Mouse (Mus musculus): ENCODE measurements around the gene Atg10. TPM values are rescaled to one million over a fixed set of nuclear protein-coding genes. Genes with fewer than 3 reads are reported as not detected.
A peak's percentile ranks its signal among the peaks of the same experiment; 100 is the strongest.

Atg10 gene
- polyA plus RNA-seq, 1 experiment from 2014 or later = 16.2 TPM

DNA sequence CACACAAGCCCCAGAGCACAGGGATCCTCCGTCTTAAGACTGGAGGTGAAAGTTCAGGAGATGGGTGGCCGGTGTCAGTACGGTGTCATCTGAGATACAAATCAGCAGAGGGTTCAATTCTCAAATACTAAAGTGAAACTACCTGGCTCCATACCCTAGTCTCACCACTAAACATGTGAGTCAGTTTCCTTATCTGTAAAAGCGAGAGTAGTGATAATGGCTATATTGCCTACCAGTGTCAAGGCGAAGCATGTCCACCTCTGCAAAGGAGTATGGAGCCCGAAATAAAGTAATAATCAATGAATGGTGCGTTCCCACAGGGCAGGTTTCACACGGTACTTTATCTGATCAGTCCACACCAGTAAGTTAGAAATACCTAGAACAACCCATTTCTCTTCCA lies 43.4 kb downstream of the Atg10 start:
- 89% methylated on average over 8 of the region's 8 CpGs for WGBS
- Histone ChIP-seq H3K36me3 (ENCODE audit: control insufficient read depth, insufficient read depth, low read length) (no peaks in the 10 kb centered on the region), H3K4me1 (replicated peaks; ENCODE audit: control insufficient read depth, insufficient read depth) (no peaks in the 10 kb centered on the region), H3K27ac (replicated peaks) (no peak overlapping the region), H3K9me3 (ENCODE audit: control insufficient read depth, low read length) (no peaks in the 10 kb centered on the region), H3K4me2 (replicated peaks; ENCODE audit: low read depth) (no peak overlapping the region), H3K4me3 (ENCODE audit: low read depth, low read length) (no peak overlapping the region), H3K9ac (ENCODE audit: low read length) (no peak overlapping the region), H3K27me3 (ENCODE audit: control insufficient read depth, insufficient read depth, low read length) (no peaks in the 10 kb centered on the region)
- TF ChIP-seq EP300 (optimal IDR thresholded peaks at IDR 0.05) (no peak), CTCF (IDR thresholded peaks at IDR 0.05; ENCODE audit: low read depth) (no peak)
- ATAC-seq (ENCODE audit: low FRiP score, low TSS enrichment) (no peak), DNase-seq (ENCODE audit: low spot score) (no peak)

DNA sequence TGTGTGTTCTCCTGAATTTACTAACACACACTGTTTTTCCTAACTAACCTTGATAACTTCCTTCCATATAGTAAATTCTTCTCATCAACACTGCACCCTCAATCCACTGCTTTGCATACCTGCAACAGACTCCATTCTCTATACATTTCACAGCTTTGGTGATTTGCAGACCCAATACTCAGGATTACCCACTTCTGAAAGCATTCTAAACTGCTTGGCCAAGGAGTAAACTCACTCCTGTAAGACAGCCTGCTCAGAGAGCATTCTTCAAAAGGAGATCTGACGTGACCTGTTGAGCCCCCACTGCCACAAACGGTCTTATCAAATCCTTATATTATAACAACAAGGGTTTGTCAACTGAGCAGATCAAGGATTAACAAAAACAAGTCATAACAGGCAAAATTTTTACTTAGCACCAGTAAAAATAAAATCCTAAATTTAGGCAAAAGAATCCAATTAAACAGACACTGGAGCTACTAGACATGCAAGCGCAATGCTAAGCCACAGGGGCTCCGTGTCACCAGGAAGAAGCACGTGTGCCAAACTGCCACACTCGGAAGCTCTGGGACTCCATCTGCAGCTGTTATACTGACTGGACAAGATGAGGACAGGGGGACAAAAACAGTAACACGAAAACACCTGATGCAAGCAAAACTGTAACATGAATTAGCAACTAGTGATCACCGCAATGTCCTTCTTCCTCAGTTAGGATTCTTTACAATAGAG lies 44.4 kb downstream of the Atg10 start:
- TF ChIP-seq CTCF (IDR thresholded peaks at IDR 0.05; ENCODE audit: low read depth) (no peak), EP300 (optimal IDR thresholded peaks at IDR 0.05) (no peak)
- H3K27ac ChIP-seq (replicated peaks) = no peak overlapping the region
- H3K4me2 ChIP-seq (replicated peaks; ENCODE audit: low read depth) = no peak overlapping the region
- H3K9me3 ChIP-seq (ENCODE audit: control insufficient read depth, low read length) = no peaks in the 10 kb centered on the region
- WGBS = 60% methylated on average over 8 of the region's 8 CpGs
- H3K36me3 ChIP-seq (ENCODE audit: control insufficient read depth, insufficient read depth, low read length) = no peaks in the 10 kb centered on the region
- DNase-seq (ENCODE audit: low spot score) (no peak), ATAC-seq (ENCODE audit: low FRiP score, low TSS enrichment) (no peak)
- no peak overlapping the region for H3K4me3 ChIP-seq (ENCODE audit: low read depth, low read length)
- no peak overlapping the region for H3K9ac ChIP-seq (ENCODE audit: low read length)
- no peaks in the 10 kb centered on the region for H3K4me1 ChIP-seq (replicated peaks; ENCODE audit: control insufficient read depth, insufficient read depth)
- no peaks in the 10 kb centered on the region for H3K27me3 ChIP-seq (ENCODE audit: control insufficient read depth, insufficient read depth, low read length)

DNA sequence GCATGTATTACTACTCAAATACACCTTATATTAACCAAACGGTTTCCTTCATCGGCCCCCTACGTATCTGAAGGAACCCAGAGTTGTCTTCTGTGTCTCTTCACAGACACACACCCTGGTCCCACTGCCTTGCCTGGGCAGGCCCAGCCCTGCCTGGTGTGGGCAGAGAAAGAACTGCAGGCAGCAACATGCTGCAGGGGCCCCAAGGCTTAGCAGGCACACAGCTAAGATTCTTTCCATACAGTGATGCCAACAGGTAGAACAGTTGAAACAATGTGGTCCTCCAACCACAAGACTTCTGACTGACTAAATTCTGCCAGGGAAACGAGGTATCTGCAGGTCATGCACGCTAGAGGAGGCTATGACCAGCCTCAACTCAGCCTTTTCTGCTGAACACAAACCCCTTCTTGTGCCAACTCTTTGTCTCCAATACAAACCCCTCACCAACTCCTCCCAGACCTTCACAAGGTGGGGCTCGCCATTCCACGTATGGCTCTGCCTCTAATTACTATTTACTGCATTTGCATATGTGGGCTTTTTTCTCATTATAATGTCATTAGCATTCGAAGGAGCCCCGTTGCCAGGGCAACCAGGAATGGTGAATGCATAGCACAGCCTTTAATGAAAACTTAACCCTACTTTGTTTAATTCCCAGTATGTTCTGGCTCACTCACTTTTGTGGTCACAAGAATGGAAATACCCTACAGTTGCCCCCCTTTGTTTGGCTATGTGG lies 45.2 kb downstream of the Atg10 start:
- ATAC-seq (ENCODE audit: low FRiP score, low TSS enrichment) = peak; percentile 60; the same call in 1 of the 2 replicates

DNA sequence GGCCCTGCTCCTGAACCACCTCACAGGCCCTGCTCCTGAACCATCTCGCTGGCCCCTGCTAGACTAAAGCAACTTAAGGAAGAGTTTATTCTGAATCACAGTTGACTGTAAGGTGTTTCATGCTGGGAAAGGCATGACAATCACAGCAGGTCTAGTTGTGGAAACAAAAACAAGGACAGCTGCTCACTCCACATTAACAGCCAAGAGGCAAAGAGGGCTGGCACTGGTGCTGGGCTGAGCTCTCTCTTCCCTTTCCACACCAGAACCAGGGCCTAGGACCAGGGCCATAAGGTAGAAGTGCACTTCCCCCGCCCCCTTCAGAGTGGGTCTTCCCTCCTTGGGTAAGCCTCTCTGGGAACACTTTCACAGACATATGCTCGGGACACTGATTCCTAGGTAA lies 48.4 kb downstream of the Atg10 start:
- Histone ChIP-seq H3K4me3 (ENCODE audit: low read depth, low read length) (no peak overlapping the region), H3K27ac (replicated peaks) (no peak overlapping the region), H3K4me1 (replicated peaks; ENCODE audit: control insufficient read depth, insufficient read depth) (no peaks in the 10 kb centered on the region), H3K36me3 (ENCODE audit: control insufficient read depth, insufficient read depth, low read length) (no peaks in the 10 kb centered on the region), H3K4me2 (replicated peaks; ENCODE audit: low read depth) (no peak overlapping the region), H3K27me3 (ENCODE audit: control insufficient read depth, insufficient read depth, low read length) (no peaks in the 10 kb centered on the region), H3K9ac (ENCODE audit: low read length) (no peak overlapping the region), H3K9me3 (ENCODE audit: control insufficient read depth, low read length) (no peaks in the 10 kb centered on the region)
- DNase-seq (ENCODE audit: low spot score) (no peak), ATAC-seq (ENCODE audit: low FRiP score, low TSS enrichment) (no peak)
- TF ChIP-seq CTCF (IDR thresholded peaks at IDR 0.05; ENCODE audit: low read depth) (no peak), EP300 (optimal IDR thresholded peaks at IDR 0.05) (no peak)
- 79% methylated on average over 3 of the region's 3 CpGs for WGBS

More for the DNA sequence above, 45.2 kb downstream of the Atg10 start:
- 0 out of 2 replicates have a peak overlapping the region, but pooled peaks have one; percentile 40 for H3K27ac ChIP-seq (replicated peaks)
- no peaks in the 10 kb centered on the region for H3K27me3 ChIP-seq (ENCODE audit: control insufficient read depth, insufficient read depth, low read length)
- no peak for DNase-seq (ENCODE audit: low spot score)
- 59% methylated on average over 9 of the region's 9 CpGs for WGBS
- H3K4me2 ChIP-seq (replicated peaks; ENCODE audit: low read depth) = no peak overlapping the region
- no peaks in the 10 kb centered on the region for H3K9me3 ChIP-seq (ENCODE audit: control insufficient read depth, low read length)
- no peaks in the 10 kb centered on the region for H3K36me3 ChIP-seq (ENCODE audit: control insufficient read depth, insufficient read depth, low read length)
- TF ChIP-seq EP300 (optimal IDR thresholded peaks at IDR 0.05) = no peak
- TF ChIP-seq CTCF (IDR thresholded peaks at IDR 0.05; ENCODE audit: low read depth) = peak; percentile 43
- no peak overlapping the region for H3K4me3 ChIP-seq (ENCODE audit: low read depth, low read length)
- H3K9ac ChIP-seq (ENCODE audit: low read length) = no peak overlapping the region
- H3K4me1 ChIP-seq (replicated peaks; ENCODE audit: control insufficient read depth, insufficient read depth) = no peaks in the 10 kb centered on the region

DNA sequence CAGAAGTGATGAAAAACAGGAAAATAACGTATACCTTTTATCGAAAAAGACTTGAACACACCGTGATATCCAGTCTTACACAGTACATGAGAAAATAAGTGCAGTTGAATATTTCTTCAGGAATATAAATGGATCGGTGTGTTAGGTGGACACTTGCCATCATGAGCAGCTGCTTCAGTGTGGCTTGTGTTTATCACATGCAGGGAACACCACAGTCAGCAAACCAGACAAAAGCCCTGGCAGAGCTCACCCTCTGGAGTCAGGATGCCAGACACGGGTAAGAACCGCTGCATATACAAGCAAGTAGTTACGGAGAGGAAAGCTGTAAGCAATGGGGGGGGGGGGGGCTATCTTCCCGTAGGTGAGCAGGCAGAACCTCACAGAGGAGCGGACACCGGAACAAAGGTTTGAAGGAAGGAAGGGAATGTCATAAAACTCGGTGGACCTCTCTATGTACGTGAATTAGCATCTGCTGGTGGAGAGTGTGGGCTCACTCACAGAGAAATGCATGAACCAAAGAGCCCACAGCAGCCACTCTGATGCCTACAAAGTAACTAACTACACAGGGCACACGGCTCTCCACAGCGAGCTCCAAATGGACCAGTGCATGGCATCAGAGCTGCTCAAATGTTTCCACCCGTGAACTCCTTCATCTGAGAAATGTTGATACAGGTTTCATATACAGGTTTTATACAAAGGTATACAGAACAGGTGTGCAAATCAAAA lies 51.8 kb downstream of the Atg10 start:
- no peak for DNase-seq (ENCODE audit: low spot score)
- H3K27ac ChIP-seq (replicated peaks) = no peak overlapping the region
- ATAC-seq (ENCODE audit: low FRiP score, low TSS enrichment) = no peak
- H3K9me3 ChIP-seq (ENCODE audit: control insufficient read depth, low read length) = no peaks in the 10 kb centered on the region
- no peak overlapping the region for H3K4me3 ChIP-seq (ENCODE audit: low read depth, low read length)
- no peak overlapping the region for H3K4me2 ChIP-seq (replicated peaks; ENCODE audit: low read depth)
- H3K9ac ChIP-seq (ENCODE audit: low read length) = no peak overlapping the region
- no peaks in the 10 kb centered on the region for H3K4me1 ChIP-seq (replicated peaks; ENCODE audit: control insufficient read depth, insufficient read depth)
- 79% methylated on average over 15 of the region's 15 CpGs for WGBS
- no peaks in the 10 kb centered on the region for H3K27me3 ChIP-seq (ENCODE audit: control insufficient read depth, insufficient read depth, low read length)
- no peaks in the 10 kb centered on the region for H3K36me3 ChIP-seq (ENCODE audit: control insufficient read depth, insufficient read depth, low read length)
- no peak for TF ChIP-seq CTCF (IDR thresholded peaks at IDR 0.05; ENCODE audit: low read depth)
- no peak for TF ChIP-seq EP300 (optimal IDR thresholded peaks at IDR 0.05)

All from stomach, postnatal 0 days (tissue).